Mouse (Mus musculus) liver, adult 2 months (tissue): ENCODE results near the gene Miga2.

Experiments
- CTCF ChIP-seq: fragments of 200-500 bp; IDR thresholded peaks from 2 replicates; pipeline ENCODE4 v1.5.1; 2011; ENCODE audit warnings: low read depth, low read length, control low read depth
- POLR2A ChIP-seq: fragments of 200-500 bp; IDR thresholded peaks from 2 replicates; pipeline ENCODE4 v1.6.1; 2011; ENCODE audit warnings: low read length, control low read depth; ENCODE audit not compliant: insufficient read depth; ENCODE audit errors: extremely low read depth

GRCm38 (mm10) chr2:30402843-30403242, 38.8 kb downstream of the Miga2 start:
- TF ChIP-seq POLR2A (no peak), CTCF (no peak)
